Mouse (Mus musculus) c-Kit-positive CD71-positive TER-119-negative erythroid progenitor cells, embryonic 14.5 days (primary cell): ENCODE measurements around the gene Hoxd13.

ENCODE experiments used
- DNase-seq: peaks from one replicate; pipeline ENCODE4 v3.0.0-alpha.2; 2013; ENCODE audit warnings: low read depth

Hoxd13 gene

DNA sequence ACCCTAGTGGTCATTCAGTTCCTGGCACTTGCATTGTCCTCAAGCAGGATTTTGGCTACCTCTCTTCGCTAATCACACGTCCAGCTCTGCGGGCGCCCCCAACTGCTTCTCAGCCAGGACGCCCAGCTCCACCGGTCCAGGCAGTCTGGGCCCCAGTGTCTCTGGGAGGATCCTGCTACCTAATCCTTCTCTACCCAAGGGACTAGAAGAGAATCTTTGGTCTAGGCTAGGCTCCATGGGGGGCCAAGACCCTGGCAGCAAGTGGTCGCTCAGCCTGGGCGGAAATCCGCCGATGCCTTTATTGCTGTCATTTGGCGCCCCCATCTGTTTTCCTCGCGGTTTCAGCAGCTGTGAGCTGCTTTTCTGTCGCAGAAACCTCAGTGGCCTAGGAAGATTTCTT is 6.4 kb upstream of the Hoxd13 start:
- no peak for DNase-seq

DNA sequence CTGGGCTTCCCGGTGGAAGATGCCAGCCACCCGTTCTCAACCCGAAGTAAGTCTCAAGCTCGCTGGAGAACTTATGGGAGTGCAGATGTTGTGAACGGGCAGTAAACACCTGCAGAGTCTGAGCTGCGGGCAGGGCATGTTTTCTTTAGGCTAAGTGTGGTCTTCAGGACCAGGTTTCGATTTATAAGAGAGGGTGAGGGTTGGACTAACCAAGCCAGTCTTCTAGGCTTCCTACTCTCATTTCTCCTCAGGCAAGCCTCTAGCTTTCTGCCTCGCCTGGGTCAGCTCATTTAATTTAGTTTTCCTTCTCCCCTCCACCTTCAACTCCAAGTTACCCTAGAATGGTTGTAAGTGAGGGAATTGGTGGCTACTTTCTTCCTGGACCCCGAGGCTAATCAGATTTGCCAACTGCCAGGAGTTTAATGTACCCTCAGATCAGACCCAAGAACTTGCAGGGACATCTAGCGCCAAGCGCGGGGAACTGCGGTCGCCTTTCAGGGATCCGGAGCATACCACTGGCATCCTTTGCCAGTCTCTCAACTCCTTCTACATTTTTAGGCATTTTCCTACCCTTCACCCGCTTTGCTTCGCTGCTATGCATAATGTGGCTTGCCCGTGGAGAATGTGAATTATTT is 4.7 kb upstream of the Hoxd13 start:
- DNase-seq = no peak

DNA sequence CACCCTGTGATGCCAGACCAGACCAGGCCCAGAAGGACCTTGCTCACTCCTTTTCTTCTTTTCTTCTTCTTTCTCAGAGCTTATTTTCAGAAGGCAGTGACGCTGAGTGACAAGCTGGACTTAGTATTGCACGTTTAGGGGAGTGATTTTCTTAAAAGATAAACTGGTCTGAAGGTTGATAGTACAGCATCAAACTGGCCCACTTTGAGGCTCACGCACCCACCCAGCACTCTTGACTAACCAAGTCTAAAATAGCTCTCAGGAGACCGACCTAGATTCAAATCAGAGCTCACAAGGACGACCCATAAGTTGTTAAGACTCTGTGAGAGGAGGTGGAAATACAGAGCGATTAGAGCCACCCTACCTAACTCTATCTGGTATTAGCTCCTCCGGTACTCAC is 1.7 kb upstream of the Hoxd13 start:
- DNase-seq = no peak

DNA sequence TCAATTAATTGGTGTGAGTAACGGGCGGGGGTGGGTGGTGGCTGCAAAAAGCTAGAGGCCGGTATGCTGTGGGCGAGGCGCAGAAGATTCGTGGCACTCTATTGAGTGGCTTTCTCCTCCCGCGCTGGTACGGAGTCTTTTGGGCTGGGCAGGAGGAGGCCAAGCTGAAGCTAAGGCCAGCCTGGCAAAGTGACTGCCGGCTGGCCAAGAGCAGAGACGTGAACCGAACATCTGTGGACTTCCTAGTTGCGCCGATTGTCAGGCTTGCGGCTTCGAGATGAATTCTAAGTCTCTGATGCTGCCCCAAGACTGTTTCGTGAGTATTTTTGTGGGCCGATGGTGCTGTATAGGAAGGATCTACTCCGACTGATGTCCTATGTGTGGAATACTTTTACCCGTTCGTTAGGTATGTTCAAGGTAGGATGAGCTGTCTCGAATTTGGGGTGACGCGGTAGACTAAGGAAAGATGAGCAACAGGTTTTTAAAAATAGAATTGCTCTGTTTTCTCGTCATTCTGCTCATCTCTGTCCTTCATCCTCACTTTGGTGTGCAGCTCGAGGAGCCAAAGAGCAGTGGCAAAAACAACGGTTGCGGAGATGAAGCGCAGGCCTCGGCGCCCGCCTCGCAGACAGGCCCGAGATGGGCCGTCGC is 794 bp upstream of the Hoxd13 start:
- DNase-seq = no peak

DNA sequence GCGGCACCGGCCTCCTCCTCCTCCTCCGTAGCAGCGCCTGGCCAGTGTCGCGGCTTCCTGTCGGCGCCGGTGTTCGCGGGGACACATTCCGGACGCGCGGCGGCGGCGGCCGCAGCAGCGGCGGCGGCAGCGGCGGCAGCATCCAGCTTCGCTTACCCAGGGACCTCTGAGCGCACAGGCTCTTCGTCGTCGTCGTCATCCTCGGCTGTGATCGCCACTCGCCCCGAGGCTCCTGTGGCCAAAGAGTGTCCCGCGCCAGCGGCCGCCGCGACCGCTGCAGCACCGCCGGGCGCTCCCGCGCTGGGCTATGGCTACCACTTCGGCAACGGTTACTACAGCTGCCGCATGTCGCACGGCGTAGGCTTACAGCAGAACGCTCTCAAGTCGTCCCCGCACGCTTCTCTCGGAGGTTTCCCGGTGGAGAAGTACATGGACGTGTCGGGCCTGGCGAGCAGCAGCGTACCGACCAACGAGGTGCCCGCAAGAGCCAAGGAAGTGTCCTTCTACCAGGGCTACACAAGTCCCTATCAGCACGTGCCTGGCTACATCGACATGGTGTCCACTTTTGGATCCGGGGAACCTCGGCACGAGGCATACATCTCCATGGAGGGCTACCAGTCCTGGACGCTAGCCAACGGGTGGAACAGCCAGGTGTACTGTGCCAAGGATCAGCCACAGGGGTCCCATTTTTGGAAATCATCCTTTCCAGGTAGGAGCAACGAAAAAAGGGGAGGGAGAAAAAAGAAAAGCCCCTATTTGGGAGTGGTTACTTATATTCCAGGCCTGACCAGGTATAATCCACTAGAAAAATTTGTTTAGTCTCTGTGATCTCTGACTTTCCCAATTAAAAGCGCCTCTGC is 490 bp downstream of the Hoxd13 start:
- DNase-seq = no peak

DNA sequence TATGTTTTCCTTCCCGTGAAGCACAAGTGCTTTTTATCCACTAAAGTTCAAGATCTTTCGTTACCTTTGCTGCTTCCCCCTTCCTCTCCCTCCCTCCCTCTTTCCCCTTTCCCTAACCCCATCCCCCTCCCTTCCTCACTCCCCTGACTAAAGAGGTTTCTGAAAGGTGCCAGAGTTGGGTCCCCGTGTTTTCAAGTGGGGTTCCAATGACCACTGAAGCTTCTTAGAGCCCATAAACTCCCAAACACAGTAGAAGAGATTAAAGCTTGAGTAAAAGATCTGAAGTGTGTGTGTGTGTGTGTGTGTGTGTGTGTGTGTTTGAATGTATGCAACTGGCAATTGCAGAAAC is 1.1 kb downstream of the Hoxd13 start:
- no peak for DNase-seq

DNA sequence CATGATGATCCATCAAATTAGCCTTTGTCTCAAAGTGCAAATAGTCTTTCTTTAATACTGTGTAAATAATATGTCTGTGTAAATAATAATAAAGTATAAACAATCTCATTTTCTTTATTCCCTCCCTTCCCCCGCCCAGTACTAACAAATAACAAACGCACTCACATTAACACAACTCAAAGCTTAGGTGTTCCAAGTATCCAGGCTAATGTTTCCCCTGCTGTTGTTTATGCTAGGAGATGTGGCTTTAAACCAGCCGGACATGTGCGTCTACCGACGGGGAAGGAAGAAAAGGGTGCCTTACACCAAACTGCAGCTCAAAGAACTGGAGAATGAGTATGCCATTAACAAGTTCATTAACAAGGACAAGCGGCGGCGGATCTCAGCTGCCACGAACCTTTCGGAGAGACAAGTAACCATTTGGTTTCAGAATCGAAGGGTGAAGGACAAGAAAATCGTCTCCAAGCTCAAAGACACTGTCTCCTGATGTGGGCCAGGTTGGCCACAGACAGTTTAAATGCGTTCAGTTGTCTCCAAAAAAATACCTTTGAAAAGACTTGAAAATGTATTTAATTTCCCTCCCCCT is 1.6 kb downstream of the Hoxd13 start:
- DNase-seq = no peak

DNA sequence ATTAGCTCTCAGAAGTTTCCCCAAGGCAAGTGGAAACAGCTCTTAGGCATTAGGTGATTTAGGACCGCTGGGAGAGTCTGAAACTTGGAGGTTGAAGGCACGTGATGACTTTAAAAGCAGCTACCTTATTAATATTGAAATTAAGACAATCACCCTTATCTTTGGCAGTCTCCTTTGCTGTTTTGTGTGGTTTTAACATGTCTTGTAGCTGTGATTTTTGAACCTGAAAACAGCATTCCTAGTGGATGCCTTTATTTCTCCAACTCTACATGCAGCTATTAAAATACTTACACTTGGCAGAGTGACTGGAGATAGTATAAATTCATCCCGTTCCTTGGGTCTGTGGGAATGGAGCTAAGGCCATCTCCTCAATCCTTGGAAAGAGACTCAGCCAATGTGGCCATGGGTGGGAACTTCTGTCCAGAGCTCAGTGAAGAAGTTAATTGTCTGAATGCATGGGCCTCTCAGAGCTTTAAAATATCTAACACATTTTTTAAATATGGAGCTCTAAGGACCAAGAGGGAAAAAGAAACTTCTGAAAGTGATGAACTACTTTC is 2.6 kb downstream of the Hoxd13 start:
- DNase-seq = no peak

DNA sequence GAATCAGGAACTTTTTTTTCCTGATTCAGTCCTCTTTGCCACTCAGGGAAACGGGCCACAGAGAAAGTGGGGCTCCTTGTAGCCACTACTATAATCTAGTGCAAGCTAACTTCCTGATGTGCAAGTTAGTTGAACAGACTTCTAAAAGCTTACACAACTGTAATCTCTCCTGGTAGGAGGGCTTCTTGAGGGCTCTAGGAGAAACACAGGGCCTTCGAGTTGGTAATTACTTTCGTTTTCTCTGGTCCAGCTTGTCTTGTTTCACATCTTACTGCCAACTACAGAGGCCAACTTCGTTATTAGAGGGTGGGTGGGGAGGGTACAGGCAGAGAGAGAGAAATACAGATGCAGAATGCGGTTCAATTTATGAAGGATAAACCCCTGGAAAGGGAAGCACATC is 3.7 kb downstream of the Hoxd13 start:
- no peak for DNase-seq

DNA sequence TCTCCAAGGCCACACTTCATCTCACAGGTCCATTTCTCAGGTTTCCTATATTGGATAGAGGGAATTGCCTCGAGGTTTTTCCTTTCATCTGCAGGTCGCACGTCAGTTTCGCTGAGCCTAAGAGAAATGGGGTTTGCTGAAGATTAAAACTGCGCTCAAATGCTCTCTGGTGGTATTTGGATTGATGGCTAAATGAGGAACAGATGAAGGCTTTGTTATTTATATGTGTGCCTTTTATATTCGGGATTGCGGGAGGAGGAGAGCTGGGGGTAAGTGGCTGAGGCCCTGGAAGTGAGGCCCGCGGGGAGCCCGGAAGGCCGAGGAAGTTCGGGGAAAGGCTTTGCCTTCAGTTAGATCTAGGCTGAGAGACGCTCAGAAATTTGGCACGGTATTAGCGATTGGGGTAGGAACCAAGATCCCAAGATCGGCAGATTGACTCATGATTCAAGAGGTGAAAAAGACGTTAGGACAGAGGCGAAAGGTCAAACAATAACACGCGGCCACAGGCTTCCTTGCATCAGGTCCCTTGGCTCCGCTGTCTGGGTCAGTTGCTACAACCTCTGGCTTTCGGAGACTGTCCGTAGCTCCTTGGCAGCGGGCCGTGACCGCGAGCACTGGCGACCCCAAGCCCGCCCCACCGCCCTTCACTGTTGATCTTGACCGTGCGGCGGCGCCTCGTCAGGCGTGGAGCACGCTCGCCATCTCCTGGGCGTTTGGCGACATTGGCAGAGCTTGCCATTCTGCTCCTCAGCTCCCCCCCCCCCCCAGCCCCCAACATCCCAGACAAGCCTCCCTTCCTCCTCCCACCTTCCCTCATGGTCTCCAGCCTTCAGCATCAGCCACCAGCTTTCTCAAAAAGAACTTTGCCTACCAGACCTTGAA is 4.6 kb downstream of the Hoxd13 start:
- DNase-seq = no peak

DNA sequence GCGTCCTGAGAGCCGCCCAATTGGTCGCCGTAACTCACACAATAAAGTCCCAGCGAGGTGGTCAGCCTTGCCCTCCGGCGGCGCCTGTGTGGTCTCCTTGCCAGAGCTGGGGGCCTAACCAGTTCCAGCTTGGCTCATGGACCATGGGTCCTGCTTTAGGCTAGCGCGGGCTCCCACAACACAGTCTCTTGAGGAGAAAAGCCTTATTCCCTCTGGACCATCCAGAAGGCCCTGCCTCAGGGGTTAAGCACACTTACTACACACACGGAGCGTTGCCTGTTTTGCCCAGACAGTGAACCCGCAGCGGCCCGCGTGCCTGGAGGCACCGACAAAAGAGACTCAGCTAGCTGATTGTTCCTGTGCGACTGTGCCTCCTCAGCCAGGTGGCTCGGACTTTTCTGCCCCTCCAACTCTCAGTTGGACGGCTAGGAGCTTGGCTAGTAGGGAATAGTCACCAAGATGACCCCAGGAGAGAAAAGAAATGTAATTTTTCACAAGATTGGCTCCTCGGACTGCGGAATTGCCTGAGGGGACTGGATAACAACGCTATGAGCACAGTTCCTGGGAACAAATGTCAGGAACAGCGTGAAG is 5.8 kb downstream of the Hoxd13 start:
- no peak for DNase-seq

DNA sequence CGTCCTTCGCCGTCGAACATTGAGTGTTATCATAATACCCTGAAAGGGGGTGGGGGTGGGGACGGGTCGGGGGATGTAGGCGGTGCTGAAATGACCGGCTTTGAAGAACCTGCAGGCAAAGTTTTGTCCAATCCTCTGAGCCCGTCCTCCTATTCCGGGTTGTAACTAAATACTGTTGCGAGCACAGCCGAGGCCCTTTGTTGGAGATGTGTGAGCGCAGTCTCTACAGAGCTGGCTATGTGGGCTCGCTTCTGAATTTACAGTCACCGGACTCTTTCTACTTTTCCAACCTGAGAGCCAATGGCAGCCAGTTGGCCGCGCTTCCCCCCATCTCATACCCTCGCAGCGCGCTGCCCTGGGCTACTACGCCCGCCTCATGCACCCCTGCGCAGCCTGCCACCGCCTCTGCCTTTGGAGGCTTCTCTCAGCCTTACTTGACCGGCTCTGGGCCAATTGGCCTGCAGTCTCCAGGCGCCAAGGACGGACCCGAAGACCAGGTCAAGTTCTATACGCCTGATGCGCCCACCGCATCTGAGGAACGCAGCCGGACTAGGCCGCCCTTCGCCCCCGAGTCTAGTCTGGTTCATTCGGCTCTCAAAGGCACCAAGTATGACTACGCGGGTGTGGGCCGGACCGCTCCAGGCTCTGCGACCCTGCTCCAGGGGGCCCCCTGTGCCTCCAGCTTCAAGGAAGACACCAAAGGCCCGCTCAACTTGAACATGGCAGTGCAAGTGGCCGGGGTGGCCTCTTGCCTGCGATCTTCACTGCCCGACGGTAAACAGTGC is 7.0 kb downstream of the Hoxd13 start, which contains the start of gene Hoxd12:
Gene Hoxd12, plus strand, starts transcription at position 133 of the 785 bp plus-strand sequence.
- DNase-seq = no peak

DNA sequence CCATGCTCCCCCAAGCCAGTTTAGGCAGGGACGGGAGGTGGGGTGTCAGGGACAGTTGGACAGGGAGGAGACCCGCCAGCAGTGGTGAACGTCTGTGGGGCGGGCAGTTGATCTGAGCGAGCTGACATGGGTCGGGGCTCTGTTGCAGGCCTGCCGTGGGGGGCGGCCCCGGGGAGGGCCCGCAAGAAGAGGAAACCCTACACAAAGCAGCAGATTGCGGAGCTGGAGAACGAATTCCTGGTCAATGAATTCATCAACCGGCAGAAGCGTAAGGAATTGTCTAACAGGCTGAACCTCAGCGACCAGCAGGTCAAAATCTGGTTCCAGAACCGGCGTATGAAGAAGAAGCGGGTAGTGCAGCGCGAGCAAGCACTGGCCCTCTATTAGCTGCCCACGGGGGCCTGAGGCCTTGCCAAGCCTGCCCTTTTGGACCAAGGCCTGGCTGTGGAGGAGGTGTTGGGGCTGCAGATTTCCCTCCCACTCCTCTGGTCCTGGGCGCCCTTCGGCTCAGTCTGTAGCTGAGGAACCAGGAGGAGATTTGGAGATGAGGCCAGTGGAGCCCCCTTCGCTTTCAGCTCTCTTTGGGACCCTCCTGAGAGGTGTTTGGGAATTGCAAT is 7.7 kb downstream of the Hoxd13 start:
- no peak for DNase-seq

DNA sequence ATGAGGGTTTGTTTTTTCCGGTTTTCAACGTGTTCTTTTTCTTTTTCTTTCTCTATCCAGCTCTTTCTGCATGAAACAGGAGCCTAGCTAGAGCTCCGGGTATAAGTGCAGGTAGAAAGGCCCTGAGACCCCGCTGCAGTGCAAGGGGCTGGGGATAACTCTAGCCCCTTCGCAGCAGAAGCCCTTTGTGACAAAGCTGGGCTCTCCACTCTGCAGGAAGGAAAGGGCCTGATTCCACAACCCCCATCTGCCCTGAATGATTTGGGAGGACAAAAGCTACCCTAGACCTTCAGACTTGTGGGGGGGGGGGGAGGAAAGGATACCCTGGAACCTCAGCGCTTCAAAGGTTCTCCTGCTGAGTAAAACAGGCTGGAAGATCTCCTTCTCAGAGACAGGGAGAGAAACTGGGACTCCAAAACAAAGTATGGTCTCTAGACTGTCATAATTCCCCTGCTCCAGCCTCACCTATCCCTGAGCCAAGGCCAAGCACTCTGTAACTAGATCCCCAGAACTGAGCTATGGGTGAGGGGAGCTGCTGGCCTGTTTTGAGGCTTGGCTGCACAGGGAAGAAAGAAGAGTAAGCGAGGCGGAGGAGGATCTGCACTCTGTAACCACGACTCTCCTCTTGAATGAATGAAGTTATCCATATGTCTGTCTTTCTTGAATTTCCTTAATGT is 8.4 kb downstream of the Hoxd13 start:
- DNase-seq = no peak

DNA sequence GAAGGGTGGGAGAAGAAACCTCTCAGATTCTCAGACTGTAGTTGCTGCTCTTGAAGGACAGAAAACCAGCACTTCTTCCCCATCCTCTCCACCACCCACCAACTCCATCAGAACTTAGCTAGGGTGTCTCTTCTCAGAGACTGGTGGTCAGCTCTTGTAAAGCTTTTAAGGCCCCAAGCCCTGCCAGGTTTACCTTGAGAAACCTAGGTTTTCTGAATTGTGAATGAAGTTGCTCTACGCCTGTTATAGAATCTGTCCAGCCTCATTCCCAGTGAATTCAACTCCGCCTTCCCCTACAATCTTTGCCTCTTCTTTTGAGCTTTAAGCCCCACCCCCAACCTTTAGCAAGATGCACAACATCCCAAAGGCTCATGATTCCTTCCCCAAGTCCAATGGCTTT is 9.0 kb downstream of the Hoxd13 start:
- no peak for DNase-seq

DNA sequence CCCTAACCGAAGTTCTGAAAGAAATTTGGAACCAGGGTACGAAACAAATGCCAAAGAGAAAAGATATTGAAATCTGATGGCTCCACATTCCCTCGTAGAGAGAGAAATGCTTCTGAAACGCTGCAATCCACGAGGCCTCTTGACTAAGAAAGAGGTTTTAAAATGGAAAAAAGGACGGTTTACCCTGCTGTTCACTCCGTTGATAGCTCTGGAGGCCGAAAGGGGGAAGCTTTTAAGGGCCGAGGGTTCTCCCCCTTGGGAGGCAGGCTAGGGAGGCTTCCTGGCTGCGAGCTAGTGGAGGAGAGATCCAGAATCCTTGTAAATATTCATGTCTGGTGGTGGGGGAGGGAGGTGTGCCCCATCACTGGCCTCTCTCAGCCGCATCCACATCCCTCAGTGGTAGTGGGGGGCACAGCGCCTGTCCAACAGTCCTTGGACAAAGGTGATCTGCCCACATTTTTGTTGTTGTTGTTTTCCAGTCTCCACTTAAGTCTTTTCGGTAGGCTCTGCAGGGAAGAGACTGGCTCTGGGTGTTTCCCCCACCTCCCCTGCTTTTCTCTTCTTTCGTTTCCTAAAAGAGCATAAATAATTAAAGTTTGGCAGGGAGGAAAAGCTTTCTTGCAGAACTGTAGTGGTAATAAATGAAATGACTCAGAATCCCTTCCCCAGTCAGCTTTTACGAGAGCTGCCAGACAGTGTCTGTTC is 10.9 kb downstream of the Hoxd13 start, which contains the start of gene Hoxd11:
Gene Hoxd11, plus strand, starts transcription at position 667 of the 705 bp plus-strand sequence.
- no peak for DNase-seq

DNA sequence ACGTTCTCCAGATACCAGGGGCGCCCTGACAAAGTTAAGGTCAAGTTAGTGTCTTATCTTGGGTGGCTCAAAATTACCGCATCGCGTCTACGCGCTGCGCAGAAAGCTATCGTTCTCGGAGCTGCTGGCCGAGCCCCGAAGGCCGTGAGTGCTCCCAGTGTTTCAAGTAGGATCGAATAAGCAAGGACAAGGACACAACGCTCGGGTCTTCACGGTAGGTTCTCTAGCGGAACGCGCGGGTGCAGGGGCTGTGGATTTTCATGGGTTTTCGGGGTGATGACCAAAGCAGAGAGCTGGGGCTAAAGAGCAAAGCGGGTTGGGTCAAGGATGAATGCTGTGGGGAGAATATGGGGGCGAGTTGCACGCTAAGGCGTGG is 11.5 kb downstream of the Hoxd13 start:
- DNase-seq = no peak

DNA sequence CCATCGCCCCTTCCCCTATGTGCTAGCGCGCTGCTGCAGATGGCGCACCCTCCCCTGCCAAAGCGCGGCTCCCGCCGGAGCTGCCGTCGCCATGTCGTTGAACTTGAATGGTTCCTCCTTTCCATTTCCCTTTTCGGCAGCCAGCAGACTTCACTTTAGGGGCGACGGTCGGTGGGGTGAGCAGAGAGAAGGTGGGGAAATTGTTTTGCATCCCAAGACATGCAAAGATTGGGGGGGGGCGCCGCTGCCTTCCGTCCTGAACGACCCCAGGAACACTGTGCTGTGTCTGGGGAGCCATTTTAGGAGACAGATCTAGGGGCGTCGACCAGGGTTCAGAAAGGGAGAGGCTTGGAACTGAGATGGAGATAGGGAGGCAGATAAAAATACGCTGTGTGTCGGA is 11.9 kb downstream of the Hoxd13 start:
- DNase-seq = no peak
